Mouse (Mus musculus): Measurements from ENCODE around the gene Nfkb2.
A peak's percentile ranks its signal among the peaks of the same experiment; 100 is the strongest.

Nfkb2 gene

DNA sequence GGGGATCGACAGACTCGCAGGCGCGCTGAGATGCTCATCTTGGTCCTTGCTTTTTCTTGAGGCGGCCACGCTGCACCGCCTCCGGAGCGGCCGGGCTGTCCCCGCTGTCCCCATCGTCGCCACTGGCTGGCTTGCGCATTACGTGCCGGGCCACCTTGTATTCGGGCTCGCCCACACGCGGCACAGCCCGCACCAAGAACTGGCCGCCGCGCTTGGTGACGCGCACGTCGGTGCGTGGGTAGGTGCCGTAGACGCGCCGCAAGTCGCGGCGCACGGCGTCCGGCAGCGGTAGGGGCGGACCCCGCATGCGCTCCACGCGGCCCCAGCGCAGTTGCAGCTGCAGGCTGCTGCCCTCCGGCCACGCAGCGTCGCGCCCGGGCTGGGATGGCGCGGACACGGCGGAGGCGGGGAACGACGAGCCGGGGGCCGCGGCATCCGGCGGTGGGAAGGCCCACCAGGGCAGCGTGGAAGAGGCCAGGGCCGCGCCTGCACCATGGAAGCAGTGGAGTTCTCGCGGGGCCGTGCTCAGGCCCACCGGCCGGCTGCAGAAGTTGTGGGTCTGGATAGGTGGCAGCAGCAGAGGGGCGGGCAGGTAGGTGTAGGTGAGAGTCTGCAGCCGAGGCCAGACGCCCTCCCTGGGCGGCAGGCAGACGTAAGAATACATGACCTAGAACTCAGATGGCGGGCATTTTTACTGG is 44.8 kb downstream of the Nfkb2 start:
- peak; percentile 87 for DNase-seq

DNA sequence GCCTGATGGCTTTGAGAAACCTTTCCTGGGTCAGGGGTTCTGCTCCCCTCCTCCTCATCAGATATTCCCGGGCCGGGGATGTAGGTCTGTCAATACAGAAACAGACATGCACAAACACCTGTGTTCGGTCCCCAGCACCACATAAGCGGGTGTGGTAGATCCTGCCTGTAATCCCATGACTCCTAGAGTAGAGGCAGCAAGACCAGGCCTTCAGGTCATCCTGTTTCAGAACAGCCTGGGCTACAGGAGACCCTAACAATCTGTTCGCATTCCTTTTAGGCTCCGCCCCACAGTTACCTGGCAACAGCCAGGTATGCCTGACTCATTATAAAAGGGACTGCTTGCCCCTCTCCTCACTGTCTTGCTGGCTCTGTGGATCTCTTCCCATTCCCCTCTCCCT is 45.4 kb downstream of the Nfkb2 start:
- DNase-seq = no peak

DNA sequence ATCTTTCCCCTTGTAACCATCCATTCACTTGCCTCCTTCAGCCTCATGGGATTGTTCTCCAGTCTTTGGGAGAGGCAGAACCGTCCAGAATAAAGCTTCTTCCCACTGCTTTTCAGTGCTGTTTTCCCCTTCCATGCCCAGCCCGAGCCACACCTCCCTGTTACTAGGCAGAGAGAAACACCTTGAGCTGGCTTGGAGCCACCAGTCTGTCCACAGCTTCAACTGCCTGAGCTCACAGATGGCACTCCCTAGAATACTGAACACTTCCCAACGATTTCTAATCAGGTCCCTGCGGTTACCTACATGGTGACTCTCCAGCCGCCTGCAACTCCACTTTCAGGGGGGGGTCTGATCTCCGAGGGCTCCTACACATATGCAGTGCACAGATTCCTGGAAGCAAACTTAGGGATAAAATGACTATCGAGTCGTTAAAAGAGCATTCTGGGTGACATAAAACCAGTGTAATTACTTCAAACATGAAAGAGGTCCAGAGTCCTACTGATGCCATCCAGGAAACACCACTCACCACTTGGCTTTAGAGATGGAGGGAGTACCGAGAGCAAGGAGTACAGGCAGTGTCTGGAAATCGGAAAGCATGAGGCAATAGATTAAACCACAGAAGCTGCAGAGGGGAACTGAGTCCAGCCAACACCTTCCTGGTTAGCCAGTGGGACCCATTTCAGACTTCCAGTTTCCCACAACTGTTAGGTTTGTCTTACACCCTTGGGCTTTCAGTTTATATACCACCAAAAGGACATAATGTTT is 46.2 kb downstream of the Nfkb2 start, which contains the start of gene 2310034G01Rik:
Gene 2310034G01Rik (minus strand): TSS at position 135 of the 765 bp plus-strand sequence.
- DNase-seq = no peak

DNA sequence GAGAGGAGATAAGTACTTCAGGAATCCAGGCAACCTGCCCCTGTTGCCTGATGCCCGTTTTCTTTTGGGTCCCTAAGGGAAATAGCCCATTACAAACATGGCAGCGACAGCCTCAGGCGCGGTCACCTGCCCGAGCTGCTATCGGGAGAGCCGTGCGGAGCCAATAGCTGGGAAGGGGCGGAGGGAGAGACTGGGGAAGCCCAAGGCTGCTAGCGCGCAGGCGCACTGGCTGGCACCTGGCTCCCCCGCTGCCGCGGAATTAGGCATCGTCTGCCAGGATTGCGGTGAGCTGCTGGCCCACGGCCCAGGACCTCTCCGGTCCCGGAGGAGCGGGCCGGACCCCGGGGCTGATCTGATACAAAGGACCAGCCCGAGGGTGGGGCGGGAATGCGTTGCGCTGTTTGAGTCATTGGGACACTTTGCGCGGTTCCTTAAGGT is 52.6 kb downstream of the Nfkb2 start:
- DNase-seq = peak; percentile 92

DNA sequence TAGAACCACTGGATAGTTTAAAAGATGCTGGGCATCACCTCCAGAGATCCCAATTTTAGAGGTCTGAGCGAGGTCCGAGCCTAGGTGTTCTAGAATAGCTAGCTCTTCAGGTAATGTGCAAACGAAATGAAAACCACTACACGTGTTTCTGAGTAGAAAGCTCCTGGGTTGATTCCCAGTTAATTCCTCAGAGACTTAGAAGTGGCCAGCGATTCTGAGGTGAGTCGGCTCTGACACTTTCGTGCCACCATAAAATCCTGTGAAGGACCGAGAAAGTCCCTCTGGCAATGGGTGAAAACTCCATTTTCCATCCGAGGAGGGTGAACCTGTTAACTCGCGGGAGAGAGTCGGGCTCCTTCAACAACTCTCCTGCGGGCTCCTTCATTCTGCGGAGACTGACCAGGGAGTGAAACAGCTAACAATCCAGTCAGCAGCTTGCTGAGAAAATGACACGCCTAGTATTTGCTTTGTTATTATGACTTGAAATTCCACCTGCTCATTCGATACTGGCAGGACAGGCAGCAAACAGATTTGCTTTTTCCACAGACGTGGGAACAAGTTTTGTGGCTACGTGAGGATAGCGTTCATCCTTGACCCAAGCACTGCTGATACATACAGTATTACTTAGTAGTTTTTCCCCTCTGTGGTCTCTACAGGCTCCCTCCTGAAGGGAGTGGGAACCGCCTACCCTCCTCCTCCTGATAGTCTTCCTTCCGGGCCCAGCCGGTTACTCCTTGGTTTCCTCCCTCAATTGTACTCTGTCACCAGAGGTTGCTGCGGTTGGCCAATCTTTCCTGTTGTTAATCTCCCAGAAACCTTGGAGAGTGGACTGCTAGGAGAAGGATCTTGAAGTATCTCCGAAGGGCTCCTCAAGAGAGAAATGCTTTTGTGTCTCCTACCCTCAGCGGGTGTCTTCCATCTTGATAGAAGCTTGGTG is 53.5 kb downstream of the Nfkb2 start:
- no peak for DNase-seq

DNA sequence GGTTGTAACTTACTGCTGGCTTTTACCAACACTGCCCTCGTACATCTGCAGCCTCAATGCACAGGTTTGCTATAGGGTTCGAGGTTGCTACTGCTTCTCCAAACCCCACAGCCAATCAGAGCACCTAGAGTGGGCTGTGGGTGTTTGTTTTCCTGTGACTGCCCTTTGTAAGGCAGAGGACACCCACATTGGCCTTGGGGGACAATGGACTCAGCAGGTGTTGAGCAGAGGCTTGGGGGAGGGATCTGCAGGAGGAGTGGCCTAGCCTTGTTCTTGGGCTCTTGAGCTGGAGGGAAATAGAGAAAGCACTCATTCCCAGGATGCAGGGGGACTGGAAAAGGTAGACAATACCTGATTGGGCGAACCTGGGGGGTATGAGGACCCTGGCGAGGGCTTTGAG is 54.3 kb downstream of the Nfkb2 start:
- no peak for DNase-seq

All from cerebellum, adult 8-10 months (tissue).